Mouse (Mus musculus) naive thymus-derived CD4-positive, alpha-beta T cell, adult 5 months (primary cell): Measurements from ENCODE around the gene Megf8. TPM values are rescaled to one million over a fixed set of nuclear protein-coding genes. Genes with fewer than 3 reads are reported as not detected.

Experiments used
- polyA plus RNA-seq: library from polyadenylated mRNA; unstranded; fragments of 100-300 nt; shearing (Covaris generic); gene quantifications from one replicate; pipeline ENCODE4 v1.2.1, GENCODE M21; 2017

Megf8 gene
- not detected for polyA plus RNA-seq

GRCm38 (mm10) chr7:25316532-25317445 is at the start of gene Megf8:
Megf8 (plus strand) TSS chr7:25317164.

GRCm38 (mm10) chr7:25267301-25267750 is 49.6 kb upstream of the Megf8 start, which contains the start of gene Cic:
Cic (plus strand) TSS chr7:25267704.

GRCm38 (mm10) chr7:25297454-25298325 is 19.3 kb upstream of the Megf8 start, which contains the start of gene Pafah1b3:
Pafah1b3 (minus strand) TSS chr7:25297986.

GRCm38 (mm10) chr7:25301063-25301462 is 15.9 kb upstream of the Megf8 start, which contains the start of gene Prr19:
Prr19 (plus strand) TSS chr7:25301411.

GRCm38 (mm10) chr7:25305956-25306613 is 10.9 kb upstream of the Megf8 start, which contains the start of gene Tmem145:
Tmem145 (plus strand) TSS chr7:25306106.

GRCm38 (mm10) chr7:25369058-25369749 is 52.2 kb downstream of the Megf8 start, which contains the start of gene Cnfn:
Cnfn (minus strand) TSS chr7:25369724.

GRCm38 (mm10) chr7:25398610-25399009 is 81.6 kb downstream of the Megf8 start, which contains the start of gene Lipe:
Lipe (minus strand) TSS chr7:25398710.

GRCm38 (mm10) chr7:25412833-25413441 is 96.0 kb downstream of the Megf8 start, which contains the start of gene Cxcl17:
Cxcl17 (minus strand) TSS chr7:25412886.

Other genes starting within 250 kb of the Megf8 start
- gene Grik5, start 244.8 kb upstream of the Megf8 start, polyA plus RNA-seq, result 2.4 TPM
- 39.2 TPM for gene Zfp574, start 244.6 kb upstream of the Megf8 start, polyA plus RNA-seq
- 7.1 TPM for gene Pou2f2, start 137.4 kb upstream of the Megf8 start, polyA plus RNA-seq
- gene Dedd2, start 96.5 kb upstream of the Megf8 start, polyA plus RNA-seq, result 133 TPM
- gene Zfp526, start 95.7 kb upstream of the Megf8 start, polyA plus RNA-seq, result 2.0 TPM
- 90.3 TPM for gene Gsk3a, start 79.3 kb upstream of the Megf8 start, polyA plus RNA-seq
- gene Erf, start 66.4 kb upstream of the Megf8 start, polyA plus RNA-seq, result 7.3 TPM
- 43.5 TPM for gene Cic, start 49.5 kb upstream of the Megf8 start, polyA plus RNA-seq
- 9.6 TPM for gene Pafah1b3, start 19.2 kb upstream of the Megf8 start, polyA plus RNA-seq
- gene Prr19, start 15.8 kb upstream of the Megf8 start, polyA plus RNA-seq, result not detected
- gene Tmem145, start 11.1 kb upstream of the Megf8 start, polyA plus RNA-seq, result not detected
- not detected for gene Cnfn, start 52.6 kb downstream of the Megf8 start, polyA plus RNA-seq
- 9.5 TPM for gene Lipe, start 81.5 kb downstream of the Megf8 start, polyA plus RNA-seq
- gene Cxcl17, start 95.7 kb downstream of the Megf8 start, polyA plus RNA-seq, result not detected
- gene Ceacam1, start 160.4 kb downstream of the Megf8 start, polyA plus RNA-seq, result 0.40 TPM
- not detected for gene Ceacam2, start 222.7 kb downstream of the Megf8 start, polyA plus RNA-seq